Mouse (Mus musculus) hindbrain, postnatal 0 days (tissue): ENCODE results near the gene Plch2. TPM values are rescaled to one million over a fixed set of nuclear protein-coding genes. Genes with fewer than 3 reads are reported as not detected.

ENCODE experiments used
- ATAC-seq: fragments of 200-750 bp; cut with Nextera tagmentation; 2 replicates; pipeline ENCODE4 v1.8.0; 2017; ENCODE audit warnings: mild to moderate bottlenecking, moderate TSS enrichment, moderate library complexity
- DNase-seq: peaks from one replicate; pipeline ENCODE4 v3.0.0-alpha.2; 2015; ENCODE audit warnings: low spot score
- H3K27ac ChIP-seq: fragments of 300-500 bp; sonication (generic); 2 replicates; pipeline ENCODE4 v1.5.1; 2014; ENCODE audit warnings: mild to moderate bottlenecking
- H3K27me3 ChIP-seq: fragments of 300-500 bp; sonication (generic); 2 replicates; pipeline ENCODE4 v1.6.1; 2014; ENCODE audit warnings: low read length, mixed read lengths; ENCODE audit not compliant: insufficient read depth
- H3K36me3 ChIP-seq: fragments of 300-500 bp; sonication (generic); 2 replicates; pipeline ENCODE4 v1.6.1; 2014; ENCODE audit warnings: low read length, mixed read lengths; ENCODE audit not compliant: insufficient read depth
- H3K4me1 ChIP-seq: fragments of 300-500 bp; sonication (generic); 2 replicates; pipeline ENCODE4 v1.6.1; 2014; ENCODE audit warnings: antibody characterized with exemption, low read length, mixed read lengths; ENCODE audit not compliant: insufficient read depth
- H3K4me2 ChIP-seq: fragments of 300-500 bp; sonication (generic); 2 replicates; pipeline ENCODE4 v1.6.1; 2014; ENCODE audit warnings: low read depth, mild to moderate bottlenecking, low read length, moderate library complexity, mixed read lengths
- H3K4me3 ChIP-seq: fragments of 300-500 bp; sonication (generic); 2 replicates; pipeline ENCODE4 v1.5.1; 2014; ENCODE audit warnings: low read length
- H3K9ac ChIP-seq: fragments of 300-500 bp; sonication (generic); replicated peaks from 2 replicates; pipeline ENCODE4 v1.6.1; 2014; ENCODE audit warnings: mild to moderate bottlenecking, low read length, moderate library complexity, mixed read lengths
- H3K9me3 ChIP-seq: fragments of 300-500 bp; sonication (generic); 2 replicates; pipeline ENCODE4 v1.6.1; 2016; ENCODE audit warnings: low read length, mixed read lengths
- CTCF ChIP-seq: IDR thresholded peaks from 2 replicates; pipeline ENCODE4 v1.5.1; 2016; ENCODE audit warnings: antibody characterized with exemption, control low read depth, low read depth
- WGBS: fragments of 180-500 bp; shearing (Covaris S2); extraction: QIAGEN DNeasy Blood & Tissue Kit; methylation state at CpG from one replicate; pipeline ENCODE4 v1.1.7; 2014; 5-methylcytosine and 5-hydroxymethylcytosine counted together
- polyA plus RNA-seq: library from polyadenylated mRNA; unstranded; fragments of >200 nt; fragmentation: Nextera tagmentation; extraction: Ambion mirVana; gene quantifications from 2 replicates; pipeline ENCODE4 v1.2.1, GENCODE M21; 2015
- total RNA-seq: library from RNA; depleted of rRNA; stranded (reverse); fragments of >200 nt; gene quantifications from 2 replicates; pipeline ENCODE4 v1.2.3, GENCODE M21; 2014

The Plch2 gene
- total and polyA plus RNA-seq, 2 experiments from 2014 or later, result 12.5 to 45.7 TPM

DNA sequence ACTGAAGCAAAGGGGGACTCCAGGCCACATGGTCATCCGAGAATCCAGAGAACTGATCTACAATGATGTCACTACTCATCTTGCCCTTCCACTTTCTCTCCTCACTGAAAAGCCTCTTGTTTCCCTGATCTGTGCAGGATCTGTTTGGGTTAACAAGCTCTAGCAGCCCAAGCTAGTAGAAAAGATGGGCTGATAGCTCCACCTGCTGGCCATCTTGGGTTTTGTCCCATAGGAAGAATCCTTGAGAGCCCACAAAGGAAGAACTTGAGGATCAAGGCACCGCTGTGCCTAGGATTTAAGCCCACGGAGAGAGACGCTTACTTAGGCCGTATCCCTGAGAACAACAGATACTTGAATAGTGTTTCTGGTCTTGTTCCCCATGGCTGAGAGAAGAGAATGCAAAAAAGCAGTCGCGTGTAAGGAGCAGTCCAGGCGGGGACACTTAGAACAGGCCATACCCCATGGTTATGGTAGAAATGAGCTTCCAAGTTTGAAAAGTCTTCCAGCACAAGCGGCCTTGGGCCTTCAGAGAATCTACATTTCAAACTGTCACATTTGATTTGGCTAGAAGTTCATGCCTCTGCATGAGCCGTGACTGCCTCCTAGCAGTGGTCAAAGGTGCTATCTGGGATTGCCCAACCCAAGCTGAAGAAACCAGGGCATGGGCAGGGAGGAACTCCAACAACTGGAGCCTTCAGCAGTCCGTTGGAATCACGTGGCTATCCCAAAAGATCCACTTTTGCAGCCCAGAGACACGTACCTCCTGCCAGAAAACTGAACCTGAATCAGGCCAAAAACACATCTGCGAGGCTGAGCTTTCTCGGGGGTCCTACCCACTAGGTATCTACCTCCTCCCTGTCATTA is 9.6 kb upstream of the Plch2 start:
- H3K4me2 ChIP-seq, result peak overlapping the region; percentile 90
- 6% methylated on average over 15 of the region's 15 CpGs for WGBS
- H3K9me3 ChIP-seq, result no peaks in the 10 kb centered on the region
- TF ChIP-seq CTCF, result peak; percentile 93
- H3K4me3 ChIP-seq, result peak overlapping the region; percentile 68
- ATAC-seq (peak; percentile 67), DNase-seq (peak; percentile 96)
- no peak overlapping the region for H3K9ac ChIP-seq
- no peaks in the 10 kb centered on the region for H3K27me3 ChIP-seq
- peaks cover 19% of the 10 kb centered on the region; the same call in 1 of the 2 replicates for H3K36me3 ChIP-seq
- H3K4me1 ChIP-seq, result no peaks in the 10 kb centered on the region
- H3K27ac ChIP-seq, result peak overlapping the region; percentile 60; the same call in 1 of the 2 replicates

DNA sequence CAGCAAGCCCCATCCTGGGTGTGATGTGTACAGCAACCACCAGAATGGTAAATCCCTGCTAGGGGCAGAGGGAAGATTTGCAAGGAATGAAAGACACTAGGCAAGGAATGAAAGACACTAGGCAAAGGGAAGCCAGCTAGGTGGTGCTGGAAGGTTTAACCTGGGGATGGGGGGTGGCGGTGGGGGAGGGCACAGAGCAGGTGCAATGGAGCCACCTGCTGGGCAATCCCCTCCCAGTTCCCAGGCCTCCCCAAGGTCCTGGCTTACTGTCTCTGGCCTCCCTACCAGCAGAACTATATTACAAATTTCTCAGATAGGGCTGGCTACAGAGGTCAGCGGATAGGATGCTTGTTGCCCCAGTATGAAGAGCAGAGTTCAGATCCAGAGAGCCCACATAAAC is 7.9 kb upstream of the Plch2 start:
- Histone ChIP-seq H3K9me3 (no peaks in the 10 kb centered on the region), H3K27me3 (no peaks in the 10 kb centered on the region), H3K4me2 (no peak overlapping the region), H3K27ac (no peak overlapping the region), H3K9ac (no peak overlapping the region), H3K4me3 (no peak overlapping the region), H3K4me1 (no peaks in the 10 kb centered on the region), H3K36me3 (peaks cover 9% of the 10 kb centered on the region; the same call in 1 of the 2 replicates)
- no peak for ATAC-seq
- peak; percentile 37; the same call in 1 of the 2 replicates for TF ChIP-seq CTCF
- 77% methylated on average over 2 of the region's 2 CpGs for WGBS
- DNase-seq, result no peak

DNA sequence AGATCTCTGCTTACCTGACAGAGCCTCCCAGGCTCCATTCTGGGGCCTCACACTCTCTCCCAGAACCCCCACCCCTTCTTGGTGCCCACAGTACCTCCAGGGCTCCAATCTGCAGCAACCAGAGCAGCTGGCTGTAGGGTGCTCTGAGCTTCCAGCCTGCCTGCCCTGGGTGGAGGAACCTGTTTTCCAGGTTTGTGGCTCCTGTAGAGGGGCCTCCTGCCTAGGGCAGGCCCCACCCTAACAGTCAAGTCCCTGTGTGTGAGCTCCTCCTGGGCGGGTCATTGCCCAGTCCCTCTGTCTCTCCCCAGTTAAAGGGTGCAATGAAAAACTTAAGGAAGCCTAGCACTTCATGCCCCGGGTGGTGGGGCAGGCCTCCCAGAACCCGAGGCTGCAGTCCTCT is 7.3 kb upstream of the Plch2 start:
- no peak for TF ChIP-seq CTCF
- Histone ChIP-seq H3K4me2 (no peak overlapping the region), H3K9ac (no peak overlapping the region), H3K4me1 (no peaks in the 10 kb centered on the region), H3K36me3 (peaks cover 4% of the 10 kb centered on the region; the same call in 1 of the 2 replicates), H3K9me3 (no peaks in the 10 kb centered on the region), H3K4me3 (no peak overlapping the region), H3K27ac (no peak overlapping the region), H3K27me3 (no peaks in the 10 kb centered on the region)
- 48% methylated on average over 3 of the region's 3 CpGs for WGBS
- DNase-seq (no peak), ATAC-seq (no peak)

DNA sequence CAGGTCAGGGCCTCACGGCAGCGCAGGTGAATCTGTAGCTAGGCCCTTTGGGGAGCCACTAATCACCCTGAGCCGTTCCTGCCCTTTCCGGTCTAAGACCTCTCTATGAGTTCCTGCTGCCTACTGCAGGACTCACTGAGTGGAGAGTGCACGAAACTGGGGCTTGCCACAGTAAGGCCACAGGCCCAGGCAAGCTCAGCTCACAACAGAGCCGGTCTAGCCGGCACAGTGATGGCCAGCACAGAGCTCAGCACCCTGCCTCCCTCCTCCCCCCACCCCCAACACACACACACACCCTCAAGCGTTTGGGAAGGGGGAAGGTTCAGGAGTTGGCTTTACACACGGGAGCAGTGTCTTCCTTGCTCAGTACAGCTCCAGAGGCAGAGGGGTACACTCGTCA is 1.7 kb upstream of the Plch2 start:
- H3K36me3 ChIP-seq, result no peaks in the 10 kb centered on the region
- H3K27me3 ChIP-seq, result no peaks in the 10 kb centered on the region
- no peak overlapping the region for H3K4me2 ChIP-seq
- no peak overlapping the region for H3K27ac ChIP-seq
- H3K4me3 ChIP-seq, result no peak overlapping the region
- DNase-seq (no peak), ATAC-seq (no peak)
- H3K4me1 ChIP-seq, result no peaks in the 10 kb centered on the region
- no peak overlapping the region for H3K9ac ChIP-seq
- 54% methylated on average over 10 of the region's 10 CpGs for WGBS
- H3K9me3 ChIP-seq, result no peaks in the 10 kb centered on the region
- TF ChIP-seq CTCF, result no peak

DNA sequence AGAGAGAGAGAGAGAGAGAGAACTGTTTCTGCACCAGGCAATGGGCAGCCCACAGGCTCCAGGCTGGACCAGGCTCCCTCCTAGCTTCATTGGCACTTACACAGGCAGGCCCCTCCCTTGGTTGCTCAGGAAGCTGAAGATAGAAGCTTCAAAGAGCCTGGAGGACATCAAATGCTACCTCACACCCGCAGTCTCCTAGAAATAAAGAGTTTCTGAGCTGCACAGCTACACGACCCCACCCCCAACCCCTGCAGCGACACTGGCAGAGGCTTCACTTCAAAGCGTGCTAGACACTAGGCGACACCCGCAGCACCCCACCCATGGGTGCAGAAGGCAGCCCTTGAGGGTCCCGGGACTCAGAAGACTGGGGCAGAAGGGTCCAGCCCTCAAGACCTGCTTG is 6.5 kb downstream of the Plch2 start:
- WGBS, result 85% methylated on average over 7 of the region's 7 CpGs
- DNase-seq (no peak), ATAC-seq (no peak)
- H3K9ac ChIP-seq, result no peak overlapping the region
- H3K4me2 ChIP-seq, result no peak overlapping the region
- H3K9me3 ChIP-seq, result no peaks in the 10 kb centered on the region
- no peaks in the 10 kb centered on the region for H3K27me3 ChIP-seq
- H3K36me3 ChIP-seq, result no peaks in the 10 kb centered on the region
- H3K4me1 ChIP-seq, result no peaks in the 10 kb centered on the region
- no peak for TF ChIP-seq CTCF
- no peak overlapping the region for H3K27ac ChIP-seq
- H3K4me3 ChIP-seq, result no peak overlapping the region

DNA sequence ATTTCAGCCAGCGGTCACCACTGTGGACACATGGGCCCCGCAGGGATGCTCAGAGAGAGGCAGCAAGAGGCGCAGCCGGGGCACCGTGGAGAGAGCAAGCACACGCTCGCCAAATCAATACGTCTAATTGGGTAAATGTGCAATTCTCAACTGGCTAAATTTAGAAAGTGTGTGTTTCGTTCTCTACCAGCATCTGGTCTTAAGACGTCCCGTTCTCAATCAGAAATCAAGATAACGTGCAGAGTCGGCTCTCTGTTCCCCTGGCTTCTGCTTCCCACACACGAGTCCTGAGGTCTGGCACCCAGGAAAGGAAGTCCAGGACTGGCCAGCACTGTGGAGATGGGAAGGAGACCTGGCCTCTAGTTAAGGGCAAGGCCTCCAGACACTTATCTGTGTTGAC is 9.9 kb downstream of the Plch2 start:
- no peak for ATAC-seq
- H3K27ac ChIP-seq, result no peak overlapping the region
- H3K27me3 ChIP-seq, result 0 out of 2 replicates have a peak, but pooled peaks cover 3% of the 10 kb centered on the region

DNA sequence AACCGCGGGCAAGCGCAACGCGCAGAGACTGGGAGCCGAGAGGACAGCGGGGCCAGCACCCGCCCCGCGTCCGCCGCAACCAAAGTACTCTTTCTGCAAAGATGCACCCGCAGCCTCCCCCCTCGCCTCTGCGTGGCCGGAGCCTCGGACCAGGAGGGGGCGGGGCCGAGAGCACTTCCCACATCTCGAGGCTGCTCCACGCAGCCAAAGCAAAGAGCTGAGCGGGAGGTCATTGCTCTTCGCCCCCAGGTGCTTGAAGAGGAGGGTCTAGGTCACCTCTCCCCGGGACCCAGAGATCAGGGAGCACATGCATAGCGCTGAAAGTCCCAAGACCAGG is 13.3 kb downstream of the Plch2 start:
- Histone ChIP-seq H3K9ac (peak overlapping the region; percentile 70), H3K4me1 (peaks cover 24% of the 10 kb centered on the region), H3K36me3 (no peaks in the 10 kb centered on the region), H3K4me2 (peak overlapping the region; percentile 82), H3K27me3 (0 out of 2 replicates have a peak, but pooled peaks cover 3% of the 10 kb centered on the region), H3K27ac (0 out of 2 replicates have a peak overlapping the region, but pooled peaks have one; percentile 48), H3K4me3 (peak overlapping the region; percentile 50), H3K9me3 (no peaks in the 10 kb centered on the region)
- 1% methylated on average over 25 of the region's 25 CpGs for WGBS
- ATAC-seq, result no peak; the same call in 1 of the 2 replicates
- no peak for DNase-seq
- no peak for TF ChIP-seq CTCF

More for the DNA sequence above, 9.9 kb downstream of the Plch2 start:
- H3K9ac ChIP-seq, result no peak overlapping the region
- no peaks in the 10 kb centered on the region for H3K36me3 ChIP-seq
- no peak overlapping the region for H3K4me3 ChIP-seq
- no peak for TF ChIP-seq CTCF
- WGBS, result 71% methylated on average over 14 of the region's 14 CpGs
- H3K4me1 ChIP-seq, result peaks cover 10% of the 10 kb centered on the region; the same call in 1 of the 2 replicates
- DNase-seq, result no peak
- no peaks in the 10 kb centered on the region for H3K9me3 ChIP-seq
- H3K4me2 ChIP-seq, result no peak overlapping the region
